Mouse (Mus musculus): ENCODE measurements around the gene Lmx1a. TPM values are rescaled to one million over a fixed set of nuclear protein-coding genes. Genes with fewer than 3 reads are reported as not detected.

Lmx1a gene
- total RNA-seq (2023), result not detected

GRCm38 (mm10) chr1:167689232-167689261, at the start of gene Lmx1a:
Lmx1a (plus strand) TSS chr1:167689237.

Other genes starting within 250 kb of the Lmx1a start
- gene Lrrc52, start 222.5 kb upstream of the Lmx1a start, total RNA-seq (2023), result not detected
- gene Rxrg, start 90.9 kb upstream of the Lmx1a start, total RNA-seq (2023), result not detected

Measured in monocyte, adult 59 days (primary cell).